Mouse (Mus musculus): ENCODE results near the gene Tpst1.

GRCm38 (mm10) chr5:130128686-130129523, 55.8 kb downstream of the Tpst1 start:
- TF ChIP-seq CEBPB (IDR thresholded peaks at IDR 0.05; ENCODE audit: low read depth) (no peak), CTCF (IDR thresholded peaks at IDR 0.05; ENCODE audit: control insufficient read depth, insufficient read depth, insufficient read length) (no peak)
